Mouse (Mus musculus): Measurements from ENCODE around the gene Gmppa. TPM values are rescaled to one million over a fixed set of nuclear protein-coding genes. Genes with fewer than 3 reads are reported as not detected.

The Gmppa gene
- 10 to 100 TPM; 35.6 to 39.7 TPM for total RNA-seq (2021)
- long read RNA-seq, experiment 1, partial matches to known transcripts, result 4 of 16 reads
- long read RNA-seq, experiment 1, other reads (novel, unspliced or antisense), result 6 of 16 reads
- long read RNA-seq, experiment 2, partial matches to known transcripts, result 1 of 7 reads
- long read RNA-seq, experiment 2, other reads (novel, unspliced or antisense), result 2 of 7 reads

GRCm38 (mm10) chr1:75435475-75436328 is at the start of gene Gmppa:
Gene Gmppa, plus strand, starts transcription at chr1:75435930.
- DNase-seq, result peak; percentile 74

GRCm38 (mm10) chr1:75386149-75386548 is 49.6 kb upstream of the Gmppa start:
- DNase-seq, result no peak

- no peak for DNase-seq
Observed at GRCm38 (mm10) chr1:75387469-75387928, 48.2 kb upstream of the Gmppa start.

GRCm38 (mm10) chr1:75387929-75388897 is 47.5 kb upstream of the Gmppa start:
- no peak for DNase-seq

GRCm38 (mm10) chr1:75388898-75389515 is 46.7 kb upstream of the Gmppa start:
- no peak for DNase-seq

- peak; percentile 84 for DNase-seq
Observed at GRCm38 (mm10) chr1:75393139-75393538, 42.6 kb upstream of the Gmppa start.

GRCm38 (mm10) chr1:75393846-75394245 is 41.9 kb upstream of the Gmppa start:
- no peak for DNase-seq

GRCm38 (mm10) chr1:75398761-75399402 is 36.8 kb upstream of the Gmppa start:
- DNase-seq, result peak; percentile 59

- peak; percentile 76 for DNase-seq
Observed at GRCm38 (mm10) chr1:75399755-75400492, 35.8 kb upstream of the Gmppa start.

GRCm38 (mm10) chr1:75400493-75401115 is 35.1 kb upstream of the Gmppa start:
- DNase-seq, result no peak

- DNase-seq, result no peak
Observed at GRCm38 (mm10) chr1:75405547-75405946, 30.2 kb upstream of the Gmppa start.

- DNase-seq, result no peak
Observed at GRCm38 (mm10) chr1:75406173-75406572, 29.6 kb upstream of the Gmppa start.

- no peak for DNase-seq
Observed at GRCm38 (mm10) chr1:75407056-75407455, 28.7 kb upstream of the Gmppa start.

GRCm38 (mm10) chr1:75408210-75408609 is 27.5 kb upstream of the Gmppa start:
- no peak for DNase-seq

GRCm38 (mm10) chr1:75409950-75410349 is 25.8 kb upstream of the Gmppa start:
- no peak for DNase-seq

GRCm38 (mm10) chr1:75412196-75412595 is 23.5 kb upstream of the Gmppa start:
- DNase-seq, result no peak

- no peak for DNase-seq
Observed at GRCm38 (mm10) chr1:75413749-75414148, 22.0 kb upstream of the Gmppa start.

GRCm38 (mm10) chr1:75421794-75422193 is 13.9 kb upstream of the Gmppa start:
- no peak for DNase-seq

- DNase-seq, result no peak
Observed at GRCm38 (mm10) chr1:75422216-75422822, 13.4 kb upstream of the Gmppa start.
